Mouse (Mus musculus) CH12.LX (cell line): Measurements from ENCODE around the gene Olfr215. TPM values are rescaled to one million over a fixed set of nuclear protein-coding genes. Genes with fewer than 3 reads are reported as not detected.

Source experiments
- DNase-seq: peaks from one replicate; pipeline ENCODE4 v3.0.0-alpha.2; 2013; ENCODE audit errors: extremely low read depth
- H3K27ac ChIP-seq: 2 replicates; pipeline ENCODE4 v1.5.1; 2012; ENCODE audit warnings: low read depth, mild to moderate bottlenecking, control low read depth, moderate library complexity; ENCODE audit not compliant: insufficient read depth
- H3K27me3 ChIP-seq: replicated peaks from 2 replicates; pipeline ENCODE3; 2012; ENCODE audit warnings: inconsistent platforms
- H3K36me3 ChIP-seq, 2 experiments: replicated peaks in 1 of 2; 2 replicates each; pipeline versions ENCODE3 to v1.6.1; 2012; ENCODE audit warnings: inconsistent platforms in 1 of 2, low read length in 1 of 2, mild to moderate bottlenecking in 1 of 2, mixed read lengths in 1 of 2, moderate library complexity in 1 of 2; ENCODE audit not compliant: control insufficient read depth in 1 of 2, insufficient read depth in 1 of 2
- H3K4me1 ChIP-seq, 2 experiments: 2 replicates each; pipeline ENCODE4 v1.6.1; 2012; ENCODE audit warnings: inconsistent platforms in 1 of 2, moderate library complexity in 1 of 2; ENCODE audit not compliant: insufficient read depth in 2 of 2, control insufficient read depth in 1 of 2
- H3K4me2 ChIP-seq: 2 replicates; pipeline ENCODE4 v1.6.1; 2012; ENCODE audit warnings: low read depth, mild to moderate bottlenecking, control low read depth; ENCODE audit not compliant: poor library complexity, insufficient read depth, severe bottlenecking
- H3K4me3 ChIP-seq, 3 experiments: fragments of 150-350 bp in 1 of 3; sonication (generic) in 1 of 3; replicated peaks in 1 of 3; 2 replicates each; pipeline versions ENCODE3 to v1.5.1; 2011 to 2012; ENCODE audit warnings: low read depth in 2 of 3, low read length in 2 of 3, mild to moderate bottlenecking in 2 of 3, moderate library complexity in 2 of 3, control low read depth in 1 of 3, improper control_type of control experiment in 1 of 3, inconsistent platforms in 1 of 3, mixed read lengths in 1 of 3; ENCODE audit not compliant: poor library complexity in 1 of 3
- H3K79me2 ChIP-seq: replicated peaks from 2 replicates; pipeline ENCODE4 v1.6.1; 2012; ENCODE audit warnings: mild to moderate bottlenecking, moderate library complexity; ENCODE audit not compliant: control insufficient read depth, poor library complexity, insufficient read depth, severe bottlenecking; ENCODE audit errors: extremely low read depth
- H3K9ac ChIP-seq: 2 replicates; pipeline ENCODE4 v1.6.1; 2012; ENCODE audit warnings: low read depth, mild to moderate bottlenecking, control low read depth, moderate library complexity; ENCODE audit not compliant: insufficient read depth
- H3K9me3 ChIP-seq: replicated peaks from 2 replicates; pipeline ENCODE3; 2012; ENCODE audit warnings: low read length, inconsistent platforms, mixed read lengths
- CHD2 ChIP-seq: IDR thresholded peaks from 2 replicates; pipeline ENCODE4 v1.6.1; 2011; ENCODE audit warnings: low read length, improper control_type of control experiment
- CTCF ChIP-seq, 2 experiments: IDR thresholded peaks in 1 of 2; conservative IDR thresholded peaks in 1 of 2; 2 replicates each; pipeline ENCODE4 v1.5.1; 2011 to 2012; ENCODE audit warnings: low read depth in 2 of 2, low read length in 2 of 2, improper control_type of control experiment in 1 of 2, inconsistent platforms in 1 of 2, mild to moderate bottlenecking in 1 of 2, moderate library complexity in 1 of 2
- E2F4 ChIP-seq: IDR thresholded peaks from 2 replicates; pipeline ENCODE4 v1.6.1; 2011; ENCODE audit warnings: low read depth, low read length, improper control_type of control experiment; ENCODE audit not compliant: insufficient replicate concordance
- ETS1 ChIP-seq: conservative IDR thresholded peaks from 2 replicates; pipeline ENCODE4 v1.6.1; 2012; ENCODE audit warnings: low read depth, mild to moderate bottlenecking, inconsistent platforms, low read length, improper control_type of control experiment, moderate library complexity
- GABPA ChIP-seq: IDR thresholded peaks from 2 replicates; pipeline ENCODE4 v1.6.1; 2012; ENCODE audit warnings: low read depth, low read length, improper control_type of control experiment, inconsistent platforms; ENCODE audit not compliant: insufficient replicate concordance
- MAX ChIP-seq: IDR thresholded peaks from 2 replicates; pipeline ENCODE4 v1.6.1; 2011; ENCODE audit warnings: low read length, improper control_type of control experiment
- MXI1 ChIP-seq: IDR thresholded peaks from 2 replicates; pipeline ENCODE4 v1.6.1; 2011; ENCODE audit warnings: mild to moderate bottlenecking, low read depth, low read length, improper control_type of control experiment
- NELFE ChIP-seq: IDR thresholded peaks from 2 replicates; pipeline ENCODE4 v1.6.1; 2011; ENCODE audit warnings: low read depth, low read length, improper control_type of control experiment
- POLR2AphosphoS2 ChIP-seq: IDR thresholded peaks from 2 replicates; pipeline ENCODE4 v1.6.1; 2011; ENCODE audit warnings: low read depth, low read length, improper control_type of control experiment
- RAD21 ChIP-seq: IDR thresholded peaks from 2 replicates; pipeline ENCODE4 v1.6.1; 2011; ENCODE audit warnings: low read depth, mild to moderate bottlenecking, low read length, improper control_type of control experiment, moderate library complexity
- SIN3A ChIP-seq: IDR thresholded peaks from 2 replicates; pipeline ENCODE4 v1.6.1; 2012; ENCODE audit warnings: low read length, improper control_type of control experiment, inconsistent platforms
- SMC3 ChIP-seq: IDR thresholded peaks from 2 replicates; pipeline ENCODE4 v1.6.1; 2011; ENCODE audit warnings: low read depth, low read length, improper control_type of control experiment
- TCF12 ChIP-seq: IDR thresholded peaks from 2 replicates; pipeline ENCODE4 v1.6.1; 2014; ENCODE audit warnings: low read depth, mild to moderate bottlenecking, inconsistent platforms, low read length, improper control_type of control experiment
- USF2 ChIP-seq: conservative IDR thresholded peaks from 2 replicates; pipeline ENCODE4 v1.6.1; 2011; ENCODE audit warnings: low read depth, low read length, improper control_type of control experiment
- ZNF384 ChIP-seq: IDR thresholded peaks from 2 replicates; pipeline ENCODE4 v1.6.1; 2012; ENCODE audit warnings: low read depth, low read length, improper control_type of control experiment, inconsistent platforms
- dilution Hi-C: fragments of 300-500 bp; cut with MboI; formaldehyde crosslinking; loops from 2 replicates; pipeline ENCODE4 v1.14.3; 2020; ENCODE audit warnings: low sequenced_read_pairs; ENCODE audit not compliant: extremely low pct_unique_long_range_greater_than_20kb, extremely low pct_ligation_motif_present
- in situ Hi-C: fragments of 300-500 bp; cut with MboI; formaldehyde crosslinking; loops from 3 replicates; pipeline ENCODE4 v1.14.3; 2019; ENCODE audit warnings: low sequenced_read_pairs, low pct_ligation_motif_present, low pct_unique_long_range_greater_than_20kb, mixed read lengths
- polyA plus RNA-seq: library from polyadenylated mRNA; unstranded; fragments of >175 nt; gene quantifications from 2 replicates; pipeline ENCODE4 v1.2.1, GENCODE M21; 2012; ENCODE audit warnings: low read depth; ENCODE audit not compliant: insufficient read length
- total RNA-seq, 2 experiments: library from RNA; depleted of rRNA; stranded (reverse); fragments of 300-350 nt in 1 of 2; fragments of >200 nt in 1 of 2; gene quantifications; 2 replicates each; pipeline ENCODE4 v1.2.3; 2012 to 2014

Gene Olfr215
- total and polyA plus RNA-seq, 3 experiments: not detected

DNA sequence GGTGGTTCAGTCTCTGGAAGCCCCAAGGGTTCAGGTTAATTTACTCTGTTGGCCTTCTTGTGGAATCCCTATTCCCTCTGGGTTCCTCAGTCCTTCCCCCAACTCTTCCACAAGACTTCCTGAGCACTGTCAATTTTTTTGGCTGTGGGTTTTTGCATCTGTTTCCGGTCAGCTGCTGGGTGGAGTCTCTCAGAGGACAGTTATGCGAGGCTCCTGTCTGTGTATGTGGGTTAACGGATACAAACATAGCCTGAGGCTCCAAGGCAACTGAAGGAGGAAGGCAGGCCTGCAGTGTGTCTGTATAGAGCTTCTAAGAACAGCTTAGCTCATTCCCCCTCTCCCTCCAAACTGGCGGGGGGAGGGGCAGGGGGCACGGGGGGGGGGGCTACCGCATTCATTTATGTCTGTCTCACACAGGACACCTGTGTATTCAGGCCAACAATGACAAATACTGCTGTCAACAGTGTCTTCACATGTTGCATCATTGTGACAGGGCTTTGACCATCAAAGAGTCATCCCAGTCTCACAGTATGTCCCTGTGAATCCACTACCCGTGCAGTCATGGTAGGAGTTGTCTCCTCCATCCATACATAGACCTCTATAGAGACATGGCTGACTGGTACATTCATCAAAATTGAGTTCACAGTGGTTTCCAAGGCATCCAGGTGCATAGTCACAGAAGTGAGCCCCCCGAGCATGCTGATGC, 37.5 kb upstream of the Olfr215 start:
- Histone ChIP-seq H3K4me1 (peaks cover 2 to 6% of the 10 kb centered on the region in 2 experiments; a peak in 3 of 4 replicates), H3K9me3 (no peaks in the 10 kb centered on the region), H3K4me2 (no peak overlapping the region), H3K36me3 (peaks cover 8 to 11% of the 10 kb centered on the region in 2 experiments), H3K27me3 (no peaks in the 10 kb centered on the region), H3K79me2 (no peaks in the 10 kb centered on the region; the same call in 1 of the 2 replicates), H3K9ac (no peak overlapping the region), H3K27ac (no peak overlapping the region), H3K4me3 (no peak overlapping the region)
- TF ChIP-seq ZNF384 (no peak), USF2 (no peak), MXI1 (no peak), MAX (no peak)
- no peak for DNase-seq
- in situ Hi-C loops (loop anchor here (25.0 kb wide), 1 partner anchor 609 kb away; no protein-coding TSS in a partner anchor), dilution Hi-C loops (no loop called here)

- H3K27me3 ChIP-seq: peaks cover 9% of the 10 kb centered on the region
- no peak overlapping the region for H3K9ac ChIP-seq
- TF ChIP-seq SMC3 (peak; percentile 24), RAD21 (peak; percentile 57), CTCF (conservative IDR thresholded peaks at IDR 0.05 in 1 of 2, IDR thresholded peaks at IDR 0.05 in 1 of 2; ENCODE audit: low read depth in 2 of 2, low read length in 2 of 2) (peak in 1 of 2 experiments; percentile 59; a peak in 2 of 4 replicates), SIN3A (no peak)
- no peak overlapping the region for H3K4me3 ChIP-seq
- dilution Hi-C loops (no loop called here), in situ Hi-C loops (loop anchor here (25.0 kb wide), 1 partner anchor 606 kb away; no protein-coding TSS in a partner anchor)
- DNase-seq: no peak
- H3K36me3 ChIP-seq: no peaks in the 10 kb centered on the region
- H3K27ac ChIP-seq: no peak overlapping the region
- H3K79me2 ChIP-seq: no peaks in the 10 kb centered on the region
- H3K9me3 ChIP-seq: no peaks in the 10 kb centered on the region
- peaks cover 2 to 6% of the 10 kb centered on the region in 2 experiments; a peak in 3 of 4 replicates for H3K4me1 ChIP-seq
- no peak overlapping the region for H3K4me2 ChIP-seq
Observed at GRCm38 (mm10) chr6:116618073-116618472, 34.1 kb upstream of the Olfr215 start.

GRCm38 (mm10) chr6:116615719-116616118, 31.7 kb upstream of the Olfr215 start:
- dilution Hi-C loops: no loop called here
- Histone ChIP-seq H3K79me2 (no peaks in the 10 kb centered on the region), H3K27me3 (peaks cover 12% of the 10 kb centered on the region), H3K4me3 (no peak overlapping the region), H3K36me3 (no peaks in the 10 kb centered on the region), H3K4me1 (no peaks in the 10 kb centered on the region), H3K9ac (no peak overlapping the region)
- in situ Hi-C loops: loop anchor here (25.0 kb wide), 1 partner anchor 603 kb away; no protein-coding TSS in a partner anchor
- TF ChIP-seq E2F4 (no peak), USF2 (no peak), SMC3 (no peak), GABPA (no peak), POLR2AphosphoS2 (no peak), CHD2 (no peak), MAX (no peak), CTCF (conservative IDR thresholded peaks at IDR 0.05 in 1 of 2, IDR thresholded peaks at IDR 0.05 in 1 of 2; ENCODE audit: low read depth in 2 of 2, low read length in 2 of 2) (no peak; a peak in 1 of 4 replicates), ZNF384 (no peak), NELFE (no peak), TCF12 (no peak), ETS1 (no peak)
- TF ChIP-seq, all 38 proteins: peak for 0
- H3K9me3 ChIP-seq: no peaks in the 10 kb centered on the region
- H3K27ac ChIP-seq: no peak overlapping the region
- DNase-seq: no peak
- no peak overlapping the region for H3K4me2 ChIP-seq
